11 mouse cellular contexts compared by ENCODE assay signal in the genomic region with DNA sequence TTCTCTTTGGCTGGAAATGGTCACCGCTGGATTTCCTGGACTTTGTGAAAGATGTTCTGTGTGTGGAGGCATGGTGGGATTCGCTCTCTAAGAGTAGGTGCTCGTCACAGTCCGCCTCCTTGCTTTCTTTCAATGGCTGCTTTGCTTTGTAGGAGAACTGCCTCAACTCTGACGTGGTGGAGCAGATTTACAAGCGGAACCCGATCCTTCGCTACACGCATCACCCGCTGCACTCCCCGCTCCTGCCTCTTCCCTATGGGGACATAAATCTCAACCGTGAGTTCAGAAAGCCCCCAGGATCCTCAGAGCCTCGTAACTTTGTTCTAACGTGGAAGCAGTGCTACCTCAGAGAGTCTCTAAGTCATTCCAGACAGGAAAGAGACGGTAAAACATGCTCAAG.
"Had no signal": no experiment of that assay in that cellular context is flagged by ENCODE, and none has a peak within 500 bp of the region (broad histone marks: within the 10 kb centered on the region; RNA-seq: fewer than 3 reads in every experiment).

No protein-coding gene starts in this region.

- H3K4me2 ChIP-seq: intestine, embryonic 15.5 days; midbrain, embryonic 13.5 days; neural tube, embryonic 12.5 days had no signal

- H3K4me1 ChIP-seq: intestine, embryonic 15.5 days; midbrain, embryonic 13.5 days; neural tube, embryonic 12.5 days had no signal

- ATAC-seq: intestine, embryonic 15.5 days; midbrain, embryonic 13.5 days had no signal

- H3K27me3 ChIP-seq: intestine, embryonic 15.5 days; midbrain, embryonic 13.5 days; neural tube, embryonic 12.5 days had no signal

- H3K4me3 ChIP-seq: intestine, embryonic 15.5 days; midbrain, embryonic 13.5 days; myocyte; neural tube, embryonic 12.5 days had no signal

- DNase-seq: kidney, postnatal 10 days; left cerebral cortex, postnatal 4 days; lung, adult 18-20 months; spleen, adult 18-20 months; thymus, adult 18-20 months; thymus, postnatal 25 days had no signal

- H3K9me3 ChIP-seq: intestine, embryonic 15.5 days; midbrain, embryonic 13.5 days; neural tube, embryonic 12.5 days had no signal

- H3K9ac ChIP-seq: intestine, embryonic 15.5 days; liver, embryonic 14.5 days; midbrain, embryonic 13.5 days; neural tube, embryonic 12.5 days had no signal

- H3K27ac ChIP-seq: intestine, embryonic 15.5 days; liver, embryonic 14.5 days; midbrain, embryonic 13.5 days; neural tube, embryonic 12.5 days had no signal
